Mouse (Mus musculus): ENCODE results near the gene Lifr.

DNA sequence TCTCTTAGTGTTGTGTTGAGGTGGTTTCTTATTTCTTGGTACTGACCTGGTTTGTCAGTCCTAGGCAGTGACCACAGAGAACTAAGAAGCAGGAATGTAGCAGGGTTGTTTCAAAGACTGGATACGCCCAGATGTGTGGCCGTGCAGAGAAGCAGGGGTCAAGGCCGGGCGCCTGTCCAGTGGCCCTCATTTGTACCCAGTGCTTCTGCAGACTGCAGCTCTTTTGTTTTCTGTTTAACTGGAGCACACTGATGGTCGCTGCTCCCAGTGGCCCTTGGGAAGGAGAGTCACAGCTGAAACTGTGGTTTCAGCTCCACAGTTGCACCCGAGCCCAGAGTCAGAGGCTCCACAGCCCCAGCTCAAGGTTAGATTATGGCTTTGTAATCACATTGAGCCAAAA, 90.2 kb downstream of the Lifr start:
- no peak for TF ChIP-seq POLR2A (IDR thresholded peaks at IDR 0.05; ENCODE audit: low read depth, low read length)
- TF ChIP-seq CTCF (IDR thresholded peaks at IDR 0.05; ENCODE audit: extremely low read depth, insufficient read depth, insufficient read length, insufficient replicate concordance): no peak

Measured in spleen, adult 2 months (tissue).